Mouse (Mus musculus) common myeloid progenitor, adult 5-6 weeks (primary cell): ENCODE measurements around the gene Ndufb5. TPM values are rescaled to one million over a fixed set of nuclear protein-coding genes. Genes with fewer than 3 reads are reported as not detected.
"Not testable (repeated sequence)": the region's sequence is repeated elsewhere in the genome, so short reads cannot be mapped to it uniquely, and the experiment has no call there.

Experiments
- ATAC-seq: replicated peaks from 2 replicates; pipeline ENCODE4 v1.8.0; 2016; ENCODE audit warnings: low read depth, mild to moderate bottlenecking, moderate TSS enrichment, inconsistent platforms; ENCODE audit not compliant: poor library complexity, severe bottlenecking
- total RNA-seq: library from RNA; stranded (forward); fragments of 200-1000, 187-1606 nt; gene quantifications from 2 replicates; pipeline ENCODE4 v1.2.3, GENCODE M21; 2017

The Ndufb5 gene
- total RNA-seq, 1 experiment from 2014 or later = 130 TPM

DNA sequence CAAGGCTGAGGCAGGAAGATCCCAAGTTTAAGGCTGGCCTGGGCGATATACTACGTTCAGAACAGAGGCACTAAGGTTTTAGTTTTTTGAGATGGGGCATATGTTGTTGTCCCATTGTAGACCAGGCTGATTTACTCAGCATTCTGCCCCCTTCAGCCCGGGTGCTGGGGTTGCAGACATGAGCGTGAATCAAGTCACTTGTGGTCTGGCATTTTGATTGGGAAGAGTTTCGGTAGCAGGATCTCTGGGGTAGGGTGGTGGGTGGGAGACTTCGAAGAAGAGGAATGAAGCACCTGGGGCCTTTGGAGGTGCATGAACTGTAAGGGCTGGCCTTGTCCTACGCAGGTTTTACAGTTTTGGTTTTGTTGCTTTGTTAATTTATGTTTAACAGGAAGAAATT is 12.6 kb upstream of the Ndufb5 start:
- no peak for ATAC-seq

DNA sequence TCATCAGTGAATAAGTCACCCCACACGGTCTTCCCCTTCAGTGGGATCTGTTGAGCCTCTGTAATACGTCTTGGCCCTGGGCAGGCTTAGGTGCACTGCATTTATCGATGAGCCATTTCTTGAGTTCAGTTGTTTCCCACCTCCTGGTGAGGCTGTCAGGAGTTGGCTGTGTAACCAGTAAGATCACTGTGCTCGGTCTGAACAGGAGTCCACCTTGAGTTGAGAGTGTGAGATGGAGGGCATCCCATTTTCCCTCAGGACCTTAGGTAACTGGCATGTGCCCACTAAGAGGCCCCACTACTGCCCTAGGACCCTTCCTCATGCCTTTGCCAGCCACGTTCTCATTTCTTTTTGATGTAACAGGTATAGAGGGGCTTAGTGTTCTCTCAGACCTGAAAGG is 10.8 kb upstream of the Ndufb5 start:
- no peak for ATAC-seq

DNA sequence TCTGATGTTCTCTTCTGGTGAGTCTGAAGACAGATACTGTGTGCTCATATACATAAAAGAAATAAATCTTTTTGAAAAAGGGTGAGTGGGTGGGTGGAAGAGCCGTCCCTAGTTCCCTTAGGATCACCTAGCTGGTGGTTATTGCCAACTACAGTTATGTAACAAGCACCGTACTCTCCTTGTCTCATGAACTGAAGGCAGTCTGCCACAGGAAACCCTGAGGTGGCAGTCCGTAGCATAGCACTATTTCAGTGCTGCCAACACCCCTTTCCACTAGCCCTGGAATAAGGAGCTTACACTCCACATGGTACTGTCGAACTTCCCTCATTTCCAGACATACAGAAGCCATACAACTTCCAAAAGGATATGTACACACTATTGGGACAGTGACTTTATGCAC is 8.9 kb upstream of the Ndufb5 start:
- ATAC-seq = no peak

DNA sequence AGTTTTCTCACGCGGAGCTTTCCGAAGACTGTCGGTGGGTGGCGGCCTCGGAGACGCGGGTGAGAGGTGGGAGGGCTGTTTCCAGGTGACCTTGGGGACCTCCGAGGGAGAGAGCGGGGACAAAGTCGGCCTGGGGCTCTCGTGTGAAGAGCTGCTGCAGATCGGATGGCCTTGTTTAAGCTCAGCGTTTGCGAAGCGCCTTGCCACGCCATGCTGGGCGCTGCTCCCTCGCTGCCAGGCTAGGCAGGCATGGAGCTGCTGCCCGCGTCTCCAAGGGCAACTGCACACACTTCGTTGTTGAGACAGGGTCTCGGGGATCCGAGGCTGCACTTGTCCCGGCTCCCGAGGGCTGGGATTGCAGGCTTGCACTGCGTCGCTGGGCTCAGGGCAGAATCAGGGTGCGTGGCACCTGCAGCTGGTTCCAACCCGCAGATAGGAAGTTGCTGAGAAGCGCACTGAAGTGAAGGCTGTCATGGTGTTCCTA is 424 bp downstream of the Ndufb5 start, which contains the start of gene Mrpl47:
Gene Mrpl47, minus strand, starts transcription at position 434 of the 484 bp plus-strand sequence.
- ATAC-seq = peak; percentile 5

DNA sequence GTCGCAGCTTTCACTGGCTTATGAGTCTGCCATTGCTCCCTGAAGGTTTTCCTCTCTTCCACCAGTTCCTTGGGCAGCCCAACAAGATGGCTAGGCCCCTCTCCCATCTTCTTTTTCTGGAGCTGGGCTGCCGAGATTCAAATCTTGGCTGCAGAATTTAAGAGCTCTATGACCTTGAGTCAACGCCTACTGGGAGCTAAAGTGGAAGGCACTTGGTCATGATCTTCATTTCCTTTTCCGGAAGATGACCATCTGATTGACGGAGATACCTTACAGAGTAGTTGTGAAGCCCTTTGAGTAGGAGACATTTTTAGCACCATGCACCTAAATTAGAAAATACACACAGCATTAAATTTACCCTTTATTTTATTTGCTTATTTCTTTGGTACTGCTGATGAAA is 1.8 kb downstream of the Ndufb5 start:
- no peak for ATAC-seq

DNA sequence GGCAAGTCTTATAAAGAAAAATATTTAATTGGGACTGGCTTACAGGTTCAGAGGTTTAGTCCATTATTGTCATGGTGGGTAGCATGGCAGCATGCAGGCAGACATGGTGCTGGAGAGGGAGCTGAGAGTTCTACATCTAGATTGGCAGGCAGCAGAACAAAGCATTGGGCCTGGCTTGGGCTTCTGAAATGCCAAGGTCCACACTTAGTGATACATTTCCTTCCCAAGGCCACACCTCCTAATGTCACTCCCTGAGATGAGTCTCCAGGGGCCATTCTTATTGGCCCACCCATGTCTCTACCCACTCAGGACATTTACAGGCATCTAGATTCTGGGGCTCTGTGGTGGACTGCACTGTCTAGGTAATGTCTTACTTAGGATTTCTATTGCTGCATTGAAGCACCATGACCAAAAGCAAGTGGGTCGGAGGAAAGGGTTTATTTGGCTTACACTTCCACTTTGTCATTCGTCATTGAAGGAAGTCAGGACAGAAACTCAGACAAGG is 5.5 kb downstream of the Ndufb5 start:
- ATAC-seq = no peak

DNA sequence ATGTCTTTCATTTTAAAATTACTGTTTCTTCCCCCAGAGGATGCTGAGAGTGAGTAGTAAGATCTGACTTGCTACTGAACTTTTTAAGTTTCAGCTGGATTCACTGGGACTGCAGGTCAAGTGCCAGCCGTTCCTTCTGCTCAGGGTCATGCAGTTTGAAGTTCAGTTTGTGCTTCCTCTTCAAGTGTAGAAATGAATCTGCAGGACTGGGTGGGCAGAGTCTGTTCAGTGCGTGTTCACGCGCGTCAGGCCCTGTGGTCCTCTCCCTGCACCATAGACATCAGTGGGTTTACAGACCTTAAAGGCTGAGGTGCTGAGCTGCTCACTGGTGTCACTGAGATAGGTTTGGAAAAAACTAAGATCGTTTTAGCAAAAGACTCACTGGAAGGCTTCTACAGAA is 8.2 kb downstream of the Ndufb5 start:
- no peak for ATAC-seq

DNA sequence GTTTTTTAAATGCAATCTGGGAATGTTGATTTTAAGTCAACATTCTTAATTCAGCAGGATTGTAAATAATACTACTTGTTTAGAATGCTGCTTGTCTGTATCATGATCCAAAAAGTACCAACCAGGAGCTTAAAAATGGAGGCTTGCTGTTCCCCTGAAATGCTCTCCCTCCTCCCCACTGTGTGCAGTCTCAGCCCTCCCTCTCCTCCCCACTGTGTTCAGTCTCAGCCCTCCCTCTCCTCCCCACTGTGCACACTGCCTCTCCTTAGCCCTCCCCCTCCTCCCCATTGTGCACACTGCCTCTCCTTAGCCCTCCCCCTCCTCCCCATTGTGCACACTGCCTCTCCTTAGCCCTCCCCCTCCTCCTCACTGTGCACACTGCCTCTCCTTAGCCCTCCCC is 8.6 kb downstream of the Ndufb5 start:
- ATAC-seq = not testable (repeated sequence)

DNA sequence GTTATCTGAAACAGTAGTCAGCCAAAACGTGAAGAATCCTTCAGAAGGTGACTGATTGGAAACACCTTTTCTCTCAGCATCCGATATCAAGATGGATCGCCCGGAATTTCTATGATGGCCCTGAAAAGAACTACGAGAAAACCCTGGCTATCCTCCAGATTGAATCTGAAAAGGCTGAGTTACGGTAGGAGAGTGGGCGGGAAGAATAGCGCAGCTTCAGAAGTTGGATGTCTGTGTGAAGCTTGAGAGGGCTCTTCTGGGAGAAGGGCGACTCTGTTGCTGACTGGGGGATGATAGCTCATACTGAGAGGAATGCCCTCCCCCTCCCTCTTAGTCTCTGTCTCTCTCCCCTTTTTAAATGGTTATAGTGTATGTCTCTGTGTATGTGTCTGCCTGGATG is 11.6 kb downstream of the Ndufb5 start:
- no peak for ATAC-seq

DNA sequence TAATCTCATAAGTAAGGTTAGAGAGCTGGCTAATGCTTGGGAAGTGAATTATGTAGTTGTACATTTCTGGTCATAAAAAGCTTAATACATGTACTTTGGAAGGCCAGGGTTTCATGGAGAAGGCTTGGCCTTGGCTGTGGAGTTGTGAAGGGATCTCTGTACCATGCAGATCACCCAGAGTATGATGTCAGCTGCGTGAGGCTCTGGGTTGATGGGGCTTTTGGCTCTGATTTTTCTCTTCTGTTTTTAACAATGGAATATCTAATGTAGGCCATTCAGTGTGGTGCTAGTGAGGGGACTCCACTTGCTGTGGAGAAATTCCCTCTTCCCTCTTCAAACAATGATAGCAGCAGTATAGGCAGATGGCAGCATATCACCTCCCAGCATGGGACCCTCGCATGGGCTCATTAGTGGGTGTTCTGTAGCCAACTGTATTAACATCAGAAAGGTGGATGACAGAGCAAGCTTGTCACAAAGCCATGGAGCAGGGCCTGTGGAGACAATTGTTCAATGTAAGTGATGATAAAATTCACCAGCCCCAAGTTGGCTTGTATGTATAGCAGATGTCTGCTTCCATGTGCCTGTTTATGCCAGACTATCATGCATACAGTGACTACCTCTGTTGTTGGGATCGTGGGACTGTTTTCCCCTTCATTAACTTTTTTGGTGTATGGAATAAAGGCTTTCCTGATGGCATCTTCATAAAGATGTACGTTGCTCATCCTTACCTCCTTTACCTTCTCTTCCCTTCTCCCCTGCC is 13.2 kb downstream of the Ndufb5 start:
- ATAC-seq = no peak

DNA sequence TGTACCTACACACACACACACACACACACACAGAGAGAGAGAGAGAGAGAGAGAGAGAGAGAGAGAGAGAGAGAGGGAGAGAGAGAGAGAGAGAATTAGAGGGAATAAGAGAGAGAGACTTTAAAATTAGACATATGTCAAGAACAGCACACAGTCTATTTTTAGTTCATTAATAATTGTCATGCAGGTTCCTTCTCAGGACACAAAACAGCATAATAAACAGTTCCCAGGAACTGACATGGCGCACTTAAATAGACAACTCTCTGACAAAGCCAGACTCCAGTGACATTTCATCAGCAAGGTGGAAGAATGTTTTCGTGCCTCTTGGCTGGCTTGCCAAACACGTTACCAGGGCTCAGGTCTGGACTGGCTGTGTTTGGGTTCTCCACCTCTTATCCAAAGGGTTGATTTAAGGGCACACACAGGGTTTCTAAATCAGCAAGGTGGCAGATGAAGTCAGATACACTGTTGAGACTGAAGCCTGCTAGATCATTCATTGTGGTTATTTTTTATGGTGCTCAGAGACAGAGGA is 17.7 kb downstream of the Ndufb5 start:
- ATAC-seq = no peak

DNA sequence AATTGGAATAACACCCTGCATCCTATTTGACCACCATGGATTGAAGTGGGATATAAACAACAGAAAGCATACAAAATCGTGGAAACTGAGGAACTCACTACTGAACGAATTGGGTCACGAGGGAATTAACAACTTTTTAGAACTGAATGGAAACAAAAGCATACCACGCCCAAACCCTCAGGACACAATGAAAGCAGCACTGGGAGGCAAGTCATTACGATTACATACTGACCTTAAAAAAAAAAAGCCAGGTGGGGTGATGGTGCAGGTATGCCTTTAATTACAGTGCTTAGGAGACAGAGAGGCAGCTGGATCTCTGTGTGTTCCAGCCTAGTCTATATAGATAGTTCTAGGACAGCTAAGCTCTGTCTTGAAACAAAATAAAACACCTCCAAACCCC is 22.4 kb downstream of the Ndufb5 start:
- no peak for ATAC-seq

DNA sequence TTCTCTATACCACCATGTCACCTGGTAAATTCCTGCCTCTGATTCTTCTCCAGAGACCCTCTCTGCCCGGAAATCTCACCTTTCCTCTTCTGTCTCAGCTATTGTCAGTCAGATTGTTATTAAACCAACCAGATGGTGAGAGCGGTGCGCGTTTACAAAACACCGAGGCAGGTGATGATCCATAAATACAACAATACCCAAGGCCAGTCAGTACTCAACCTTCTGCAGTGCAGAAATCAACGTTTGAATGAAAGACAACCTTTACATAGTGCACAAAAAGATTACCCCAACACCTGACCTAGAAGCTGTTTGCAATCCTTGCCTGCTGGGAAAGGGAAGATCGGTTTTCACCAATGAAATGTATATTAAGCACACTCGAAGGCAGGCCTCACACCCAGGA is 26.2 kb downstream of the Ndufb5 start:
- ATAC-seq = no peak

DNA sequence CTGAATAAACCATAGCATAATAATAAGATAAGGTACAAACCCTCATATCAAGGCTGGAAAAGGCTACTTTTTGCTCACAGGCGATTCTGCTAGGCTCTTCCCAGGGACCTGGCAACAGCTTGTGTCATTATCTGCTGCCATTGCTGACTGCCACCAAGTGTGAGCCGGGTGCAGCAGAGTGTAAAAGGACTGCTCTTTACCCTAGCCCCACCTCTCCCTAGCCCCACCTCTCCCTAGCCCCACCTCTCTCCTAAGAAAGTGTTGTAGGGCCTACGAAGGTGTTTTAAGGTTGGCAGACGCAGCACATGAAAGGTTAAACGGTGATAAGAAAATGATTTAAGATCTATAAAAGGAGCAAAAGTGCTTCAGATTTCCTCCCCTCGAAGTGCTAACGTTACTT is 27.1 kb downstream of the Ndufb5 start:
- ATAC-seq = no peak

DNA sequence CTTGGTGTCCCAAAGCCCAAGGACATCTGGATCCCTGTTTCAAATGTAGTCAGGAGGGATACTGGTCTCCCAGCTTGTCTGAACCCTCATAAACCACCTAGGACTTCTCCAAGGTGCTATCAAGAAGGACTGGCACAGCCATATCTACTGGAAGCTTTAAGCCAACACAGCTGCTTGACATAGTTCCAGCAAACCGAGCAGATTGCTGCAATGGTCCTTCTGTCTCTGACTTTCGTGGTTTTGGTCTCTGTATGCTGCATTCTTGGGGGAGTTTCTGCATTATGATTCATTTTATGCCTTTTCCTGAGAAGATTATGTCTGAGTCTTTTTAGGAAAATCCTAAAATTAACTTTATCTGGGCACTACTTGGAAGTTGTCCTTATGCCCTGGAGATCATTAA is 34.0 kb downstream of the Ndufb5 start:
- no peak for ATAC-seq

Other genes with a start within 250 kb of the Ndufb5 start
- not detected in 2 replicates for gene Kcnmb3, start 244.8 kb upstream of the Ndufb5 start, total RNA-seq
- 48.8 and 58.3 TPM in 2 replicates for gene Zfp639, start 226.7 kb upstream of the Ndufb5 start, total RNA-seq
- gene Mfn1, start 207.5 kb upstream of the Ndufb5 start, total RNA-seq = 32.8 and 48.1 TPM in 2 replicates
- 28.6 and 32.8 TPM in 2 replicates for gene Gnb4, start 120.4 kb upstream of the Ndufb5 start, total RNA-seq
- gene Actl6a, start 30.7 kb upstream of the Ndufb5 start, total RNA-seq = 85.9 and 95.0 TPM in 2 replicates
- 27.8 and 31.0 TPM in 2 replicates for gene Mrpl47, start 615 bp downstream of the Ndufb5 start, total RNA-seq
- gene Usp13, start 80.6 kb downstream of the Ndufb5 start, total RNA-seq = not detected in 2 replicates